ENCODE assay signal across 24 mouse cellular contexts in the genomic region with DNA sequence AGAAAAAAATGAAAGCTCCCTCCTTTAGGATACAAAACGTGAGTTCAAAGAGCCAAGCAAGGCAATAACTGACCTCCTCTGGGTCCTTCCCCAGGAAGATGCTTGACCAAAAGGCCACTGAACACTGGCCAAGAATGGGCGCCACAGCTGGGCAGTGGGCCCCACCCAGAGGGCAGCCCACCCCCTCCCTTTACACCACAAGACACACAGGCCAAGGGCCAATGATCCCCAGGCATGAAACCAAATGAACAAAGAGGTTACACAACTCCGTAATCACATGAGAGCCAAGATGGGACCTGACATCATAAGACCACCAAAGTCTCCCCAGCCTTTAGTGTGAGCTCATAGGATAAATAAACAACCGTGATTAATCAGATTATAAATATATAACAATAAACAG.
"Had no signal": no experiment of that assay in that cellular context is flagged by ENCODE, and none has a peak within 500 bp of the region (broad histone marks: within the 10 kb centered on the region; RNA-seq: fewer than 3 reads in every experiment).

No protein-coding gene starts in this region.

- H3K4me2 ChIP-seq: heart, embryonic 12.5 days; hindbrain, embryonic 13.5 days; hindbrain, embryonic 15.5 days; intestine, embryonic 15.5 days; limb, embryonic 12.5 days; liver, embryonic 13.5 days; liver, embryonic 15.5 days had no signal

- ATAC-seq: inflammation-experienced regulatory T-cells, adult 6 months; intestine, embryonic 15.5 days; intestine, postnatal 0 days had no signal

- H3K27me3 ChIP-seq: heart, embryonic 12.5 days; hindbrain, embryonic 13.5 days; hindbrain, embryonic 15.5 days; intestine, embryonic 15.5 days; limb, embryonic 12.5 days; liver, embryonic 13.5 days; liver, embryonic 15.5 days had no signal

- H3K27ac ChIP-seq: gastrocnemius, adult 2 months; heart, embryonic 10.5 days; intestine, embryonic 15.5 days; left cerebral cortex, adult 2 months; limb, embryonic 10.5 days; limb, embryonic 12.5 days; liver, embryonic 13.5 days; liver, embryonic 15.5 days had no signal

- H3K9me3 ChIP-seq: heart, embryonic 10.5 days; hindbrain, embryonic 13.5 days; hindbrain, embryonic 15.5 days; intestine, embryonic 15.5 days; limb, embryonic 10.5 days; limb, embryonic 12.5 days; liver, embryonic 13.5 days; liver, embryonic 15.5 days had no signal

- H3K4me3 ChIP-seq: gastrocnemius, adult 2 months; heart, embryonic 10.5 days; heart, embryonic 12.5 days; hindbrain, embryonic 13.5 days; hindbrain, embryonic 15.5 days; intestine, embryonic 15.5 days; left cerebral cortex, adult 2 months; limb, embryonic 10.5 days; limb, embryonic 12.5 days; liver, embryonic 13.5 days; liver, embryonic 15.5 days had no signal

- H3K9ac ChIP-seq: heart, embryonic 12.5 days; hindbrain, embryonic 13.5 days; hindbrain, embryonic 15.5 days; intestine, embryonic 15.5 days; limb, embryonic 12.5 days; liver, embryonic 13.5 days; liver, embryonic 15.5 days had no signal

- DNase-seq: gastrocnemius, adult 2 months; gastrocnemius, postnatal 10 days; gastrocnemius, postnatal 25 days; heart, adult 18-20 months; heart, postnatal 10 days; heart, postnatal 4 days; kidney, adult 18-20 months; kidney, adult 8-10 months; kidney, postnatal 10 days; kidney, postnatal 25 days; kidney, postnatal 4 days; liver; liver, embryonic 13.5 days had no signal

- H3K36me3 ChIP-seq: heart, embryonic 10.5 days; heart, embryonic 12.5 days; hindbrain, embryonic 13.5 days; hindbrain, embryonic 15.5 days; intestine, embryonic 15.5 days; limb, embryonic 12.5 days; liver, embryonic 13.5 days; liver, embryonic 15.5 days had no signal
